Mouse (Mus musculus) olfactory bulb, adult 2 months (tissue): ENCODE results near the gene Fsd2.

Experiments
- CTCF ChIP-seq: fragments of 200-500 bp; IDR thresholded peaks from 2 replicates; pipeline ENCODE4 v1.5.1; 2012; ENCODE audit warnings: low read depth, mild to moderate bottlenecking, low read length, moderate library complexity; ENCODE audit not compliant: insufficient read depth
- POLR2A ChIP-seq: fragments of 200-500 bp; IDR thresholded peaks from 2 replicates; pipeline ENCODE4 v1.6.1; 2012; ENCODE audit warnings: mild to moderate bottlenecking, low read depth, low read length, moderate library complexity; ENCODE audit not compliant: insufficient read depth

DNA sequence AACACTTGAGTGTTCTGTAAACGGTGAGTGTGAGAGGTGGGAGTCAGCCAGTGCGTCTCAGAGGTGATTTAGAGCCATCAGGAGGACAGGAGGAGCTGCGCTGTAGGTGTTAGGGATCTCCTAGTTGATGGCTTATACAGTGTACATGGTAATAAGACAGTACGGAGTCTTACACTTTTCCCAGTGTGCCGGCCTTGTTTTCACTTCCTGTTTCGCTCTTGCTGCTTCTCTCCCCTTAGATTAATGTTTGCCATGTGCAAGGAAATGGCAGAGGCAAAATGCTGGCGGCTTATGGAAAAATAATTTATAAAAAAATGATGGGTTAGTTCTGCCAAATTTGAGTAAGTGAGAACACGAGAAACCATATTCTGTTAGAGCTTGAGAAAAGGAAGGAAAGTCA lies 37.8 kb downstream of the Fsd2 start:
- TF ChIP-seq POLR2A (no peak), CTCF (no peak)
